Mouse (Mus musculus) cerebellum, adult 11 months (tissue): ENCODE data around the gene Leng8.
"Not testable (repeated sequence)": the region's sequence is repeated elsewhere in the genome, so short reads cannot be mapped to it uniquely, and the experiment has no call there.

Experiments
- DNase-seq: peaks from one replicate; pipeline ENCODE4 v3.0.0; 2022

Gene Leng8

DNA sequence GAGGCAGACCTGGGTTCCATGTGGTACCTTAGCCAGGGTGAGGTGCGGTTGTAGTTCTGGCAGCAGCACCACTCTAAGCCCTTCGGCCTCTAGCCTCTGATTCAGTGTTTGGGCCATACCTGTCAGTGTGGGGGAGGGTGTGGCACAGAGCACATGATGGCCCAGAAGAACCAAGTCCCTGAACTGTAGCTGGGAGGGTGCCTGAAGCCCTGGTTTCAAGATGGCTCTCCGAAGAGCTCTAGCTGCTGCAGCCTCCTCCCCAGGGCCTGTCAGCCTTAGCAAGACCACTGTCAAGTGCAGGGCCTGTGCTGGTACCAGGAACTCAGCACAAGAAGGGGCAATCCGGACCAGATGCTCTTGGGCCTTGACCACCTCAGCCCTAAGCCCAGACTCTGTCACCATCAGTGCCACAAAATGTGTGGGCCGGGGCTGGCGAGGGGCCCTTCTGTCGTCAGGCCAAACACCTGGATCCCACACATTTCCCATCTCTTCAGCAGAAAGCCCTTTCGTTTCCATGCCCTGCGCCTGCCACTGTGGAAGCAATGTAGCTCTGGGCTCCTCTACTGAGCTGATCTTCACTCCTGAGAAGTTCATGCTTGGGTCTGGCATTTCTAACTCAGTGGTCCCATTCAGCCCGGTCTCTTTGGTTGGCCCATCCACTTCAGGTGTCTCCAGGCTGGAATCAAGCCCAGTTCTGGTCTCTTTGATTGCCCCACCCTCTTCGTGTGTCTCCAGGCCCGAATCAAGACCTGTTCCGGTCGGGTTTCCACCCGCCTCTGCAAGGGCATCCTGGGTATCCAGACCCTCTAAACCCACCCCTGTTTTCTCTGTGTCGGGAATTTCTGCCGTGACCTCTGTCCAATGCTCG, 11.7 kb downstream of the Leng8 start:
- DNase-seq, result no peak

DNA sequence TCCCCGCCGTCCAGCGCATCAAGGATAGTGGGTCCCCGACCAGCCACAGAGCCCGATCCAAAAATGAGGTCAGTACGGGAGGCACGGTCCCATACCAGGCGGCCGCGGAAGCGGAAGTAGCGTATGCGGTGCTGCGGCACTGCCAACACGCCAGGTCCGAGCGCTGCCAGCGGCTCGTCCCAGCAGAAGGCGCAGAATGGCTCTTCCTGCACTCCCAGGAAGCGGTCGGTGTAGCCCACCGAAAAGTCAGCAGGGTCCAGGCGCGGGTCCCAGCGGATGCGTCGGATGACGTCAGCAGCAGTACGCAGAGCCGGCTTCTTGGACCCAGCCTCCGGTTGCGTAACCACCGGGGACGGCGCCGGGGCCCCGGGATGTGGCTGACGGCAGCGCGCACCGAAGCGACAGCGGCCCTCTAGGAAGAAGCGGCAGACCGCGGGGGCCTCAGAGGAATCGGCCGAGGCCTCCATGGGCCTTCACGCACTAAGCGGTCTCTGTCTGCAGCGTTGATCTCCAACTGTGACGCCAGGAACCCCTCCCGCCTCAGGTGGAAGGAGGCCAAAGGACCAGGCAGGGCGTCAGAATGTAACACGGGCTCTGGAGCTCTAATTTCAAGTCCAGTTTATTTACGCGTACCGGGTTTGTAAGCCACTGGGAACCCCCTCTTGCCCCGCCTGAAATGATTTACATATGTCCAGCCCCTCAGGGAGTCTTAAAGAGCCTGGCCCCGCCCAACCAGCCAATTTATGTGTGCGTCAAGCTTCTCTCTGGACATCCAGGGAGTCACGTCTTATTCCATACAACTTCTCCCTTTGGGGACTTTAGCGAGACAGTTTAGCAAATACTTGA, 12.6 kb downstream of the Leng8 start:
- peak; percentile 89 for DNase-seq

DNA sequence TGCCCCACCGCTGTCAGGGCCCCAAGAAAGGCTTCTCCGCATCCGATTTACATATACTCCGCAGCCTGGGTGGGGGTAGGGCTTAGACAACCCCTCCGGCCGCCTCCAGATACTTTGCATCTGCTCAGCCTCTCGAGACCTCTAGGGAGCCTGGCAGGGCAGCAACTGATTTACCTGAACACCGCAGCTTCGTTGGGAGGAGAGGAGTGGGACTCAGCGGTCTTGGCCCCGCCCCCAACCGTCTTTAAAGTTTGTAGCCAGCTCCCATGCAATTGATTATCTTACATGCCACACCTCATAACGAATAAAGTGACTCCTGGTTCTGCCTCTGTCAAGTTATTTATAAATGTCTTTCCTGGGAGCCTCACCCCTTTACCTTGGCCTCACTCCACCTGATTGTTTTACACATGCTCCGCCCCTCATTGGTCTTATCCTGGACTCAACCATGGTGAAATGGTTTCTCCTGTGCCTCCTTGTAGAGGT, 13.3 kb downstream of the Leng8 start, which contains the start of gene Leng9:
Leng9 (minus strand) TSS at position 316 of the 483 bp plus-strand sequence.
- DNase-seq, result peak; percentile 66

- DNase-seq, result peak; percentile 75
Observed at GRCm38 (mm10) chr7:4150811-4151221, 14.0 kb downstream of the Leng8 start.

DNA sequence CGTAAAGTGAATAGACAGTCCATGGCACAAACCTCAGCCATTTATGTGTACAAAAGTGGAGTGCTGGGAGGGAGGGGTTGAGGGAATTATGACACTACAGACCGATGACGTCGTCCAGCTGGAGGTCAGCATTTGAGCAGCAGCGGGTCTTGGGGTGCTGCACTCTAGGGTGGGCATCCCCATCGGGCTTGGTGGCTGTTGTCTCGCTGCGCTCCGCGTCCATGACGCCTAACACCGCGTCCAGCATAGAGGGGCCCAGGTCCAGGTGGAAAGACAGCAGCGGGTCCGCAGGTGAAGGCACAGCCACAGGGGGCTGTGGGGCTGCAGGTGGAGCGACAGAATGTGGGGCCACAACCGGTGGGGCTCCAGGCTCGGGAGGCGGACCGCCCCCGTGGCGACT, 14.4 kb downstream of the Leng8 start:
- no peak for DNase-seq

DNA sequence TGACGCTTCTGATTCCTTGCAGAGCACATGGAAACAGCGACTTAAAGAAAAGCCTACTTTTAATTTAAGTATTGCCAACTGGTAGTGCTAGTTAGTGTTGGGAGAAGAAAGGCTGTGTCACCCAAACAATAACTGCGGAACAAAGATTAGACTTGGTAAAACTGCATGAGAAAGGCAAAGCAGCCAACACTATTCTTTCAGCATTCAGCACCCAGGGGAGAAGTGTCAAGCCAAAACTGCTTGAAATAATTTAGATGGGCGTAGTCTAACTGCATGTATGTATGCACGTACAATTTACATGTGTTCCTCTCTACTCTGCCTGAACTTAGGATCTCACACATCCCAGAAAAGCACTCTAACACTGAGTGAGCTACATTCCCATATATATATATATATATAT, 17.5 kb downstream of the Leng8 start:
- no peak for DNase-seq

GRCm38 (mm10) chr7:4154976-4155375, 18.1 kb downstream of the Leng8 start:
- no peak for DNase-seq

DNA sequence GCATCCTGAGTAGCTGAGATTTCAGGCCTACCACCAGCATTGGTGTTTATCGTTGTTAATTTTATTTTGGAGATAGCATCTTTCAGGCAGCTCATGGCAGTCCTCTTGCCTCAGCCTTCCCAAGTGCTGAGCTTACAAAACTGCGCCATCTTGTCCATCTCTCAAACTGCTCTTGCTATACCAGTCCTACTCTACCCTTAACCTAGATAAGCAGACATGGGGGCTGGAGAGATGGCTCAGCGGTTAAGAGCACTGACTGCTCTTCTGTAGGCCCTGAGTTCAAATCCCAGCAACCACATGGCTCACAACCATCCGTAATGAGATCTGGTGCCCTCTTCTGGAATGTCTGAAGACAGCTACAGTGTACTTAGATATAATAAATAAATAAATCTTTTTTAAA, 24.8 kb downstream of the Leng8 start:
- not testable (repeated sequence) for DNase-seq

DNA sequence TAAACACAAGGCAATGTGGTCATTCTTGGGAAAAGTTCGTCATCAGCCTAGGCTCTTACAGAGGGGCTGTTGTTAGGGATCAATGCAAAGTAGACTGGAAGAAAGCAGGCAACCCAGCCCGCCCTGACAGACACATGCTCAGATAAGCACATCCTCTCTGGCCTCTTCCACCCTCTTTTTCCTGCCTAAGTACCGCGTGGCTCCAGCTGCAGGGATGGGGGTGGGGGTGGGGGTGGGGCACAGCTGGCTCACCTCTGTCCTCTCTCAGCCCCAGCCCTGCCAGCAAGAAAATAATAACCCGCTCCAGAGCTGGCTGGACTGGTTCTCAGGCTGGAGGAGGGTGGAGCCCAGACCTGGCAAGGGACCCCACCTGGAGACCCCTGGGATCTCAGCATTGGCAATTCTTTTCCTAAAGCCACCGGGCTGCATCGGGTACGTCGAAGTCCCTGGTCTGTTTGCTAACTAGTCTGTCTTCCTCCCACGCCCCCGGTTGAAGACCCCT, 26.8 kb downstream of the Leng8 start:
- no peak for DNase-seq

GRCm38 (mm10) chr7:4164090-4164910, 27.5 kb downstream of the Leng8 start, which contains the start of gene Cdc42ep5:
Gene Cdc42ep5 (minus strand): TSS chr7:4164860.
- no peak for DNase-seq

DNA sequence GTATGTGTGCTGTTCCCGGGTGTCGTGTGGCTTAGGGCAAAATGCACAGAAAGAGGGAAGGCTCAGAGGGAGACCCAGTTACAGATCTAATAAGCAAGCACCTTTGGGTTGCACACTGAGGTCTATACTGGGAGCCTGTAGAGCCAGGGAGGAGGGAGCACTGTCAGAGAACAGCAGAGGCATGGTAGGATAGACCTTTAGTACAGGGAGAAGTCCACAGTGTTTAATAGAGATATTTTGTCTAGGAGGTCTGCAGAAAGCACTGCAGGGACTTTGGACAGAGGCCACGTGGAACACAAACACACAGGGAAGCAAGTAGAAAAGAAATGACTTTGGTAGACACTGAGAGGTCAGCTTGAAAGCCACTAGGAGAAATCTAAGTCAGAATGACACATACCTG, 28.4 kb downstream of the Leng8 start:
- DNase-seq, result no peak

- no peak for DNase-seq
Observed at GRCm38 (mm10) chr7:4167098-4167497, 30.3 kb downstream of the Leng8 start.

GRCm38 (mm10) chr7:4170193-4170938, 33.5 kb downstream of the Leng8 start:
- DNase-seq, result no peak

GRCm38 (mm10) chr7:4178438-4178837, 41.6 kb downstream of the Leng8 start:
- DNase-seq, result no peak
